Mouse (Mus musculus) midbrain, embryonic 15.5 days (tissue): ENCODE results near the gene Adra2c. TPM values are rescaled to one million over a fixed set of nuclear protein-coding genes. Genes with fewer than 3 reads are reported as not detected.

Experiments
- ATAC-seq: fragments of 200-750 bp; cut with Nextera tagmentation; replicated peaks from 2 replicates; pipeline ENCODE4 v1.8.0; 2017; ENCODE audit warnings: moderate TSS enrichment
- H3K27ac ChIP-seq: fragments of 300-500 bp; sonication (generic); 2 replicates; pipeline ENCODE4 v1.5.1; 2015; ENCODE audit warnings: mild to moderate bottlenecking, inconsistent platforms
- H3K27me3 ChIP-seq: fragments of 300-500 bp; sonication (generic); replicated peaks from 2 replicates; pipeline ENCODE4 v1.6.1; 2015; ENCODE audit warnings: inconsistent platforms
- H3K36me3 ChIP-seq: fragments of 300-500 bp; sonication (generic); replicated peaks from 2 replicates; pipeline ENCODE4 v1.6.1; 2015; ENCODE audit warnings: inconsistent platforms
- H3K4me1 ChIP-seq: fragments of 300-500 bp; sonication (generic); 2 replicates; pipeline ENCODE4 v1.6.1; 2015; ENCODE audit warnings: inconsistent platforms
- H3K4me2 ChIP-seq: fragments of 300-500 bp; sonication (generic); 2 replicates; pipeline ENCODE4 v1.6.1; 2015; ENCODE audit warnings: inconsistent platforms, mild to moderate bottlenecking, moderate library complexity
- H3K4me3 ChIP-seq: fragments of 300-500 bp; sonication (generic); 2 replicates; pipeline ENCODE4 v1.5.1; 2015; ENCODE audit warnings: mild to moderate bottlenecking, inconsistent platforms
- H3K9ac ChIP-seq: fragments of 300-500 bp; sonication (generic); 2 replicates; pipeline ENCODE4 v1.6.1; 2015; ENCODE audit warnings: mild to moderate bottlenecking, inconsistent platforms
- H3K9me3 ChIP-seq: fragments of 300-500 bp; sonication (generic); 2 replicates; pipeline ENCODE4 v1.6.1; 2016; ENCODE audit warnings: inconsistent platforms
- WGBS: fragments of 180-500 bp; shearing (Covaris S2); methylation state at CpG from one replicate; pipeline ENCODE4 v1.1.7; 2015; ENCODE audit warnings: mixed read lengths; 5-methylcytosine and 5-hydroxymethylcytosine counted together
- polyA plus RNA-seq: library from polyadenylated mRNA; unstranded; fragments of >200 nt; fragmentation: Nextera tagmentation; extraction: Ambion mirVana; gene quantifications from 2 replicates; pipeline ENCODE4 v1.2.1, GENCODE M21; 2015

Adra2c gene
- 0.32 and 0.86 TPM in 2 replicates for polyA plus RNA-seq

DNA sequence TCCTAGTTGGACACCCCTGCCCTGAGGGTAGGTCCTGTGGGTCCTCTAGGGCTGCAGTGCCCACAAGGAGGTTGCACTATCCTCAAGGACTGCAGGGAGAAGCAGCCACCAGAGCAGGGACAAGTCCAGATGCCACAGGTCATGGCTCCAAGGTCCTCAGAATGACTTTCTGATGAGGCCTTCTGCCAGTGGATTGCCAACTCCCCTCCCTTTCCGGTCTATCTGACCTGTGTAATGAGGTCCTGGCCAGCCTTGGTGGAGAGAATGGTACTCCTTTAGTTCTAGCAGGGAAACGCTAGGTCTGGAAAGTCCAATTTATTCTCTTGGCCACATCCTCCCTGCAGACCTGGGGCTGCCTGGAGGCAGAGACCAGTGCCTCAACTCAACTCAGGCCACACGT lies at the start of gene Adra2c:
Gene Adra2c (plus strand): TSS at position 301 of the 400 bp plus-strand sequence.
- ATAC-seq, result no peak
- peaks cover 73% of the 10 kb centered on the region for H3K27me3 ChIP-seq
- H3K4me2 ChIP-seq, result peak within 1 kb of the TSS; percentile 91
- H3K4me1 ChIP-seq, result peaks cover 27% of the 10 kb centered on the region
- peak within 1 kb of the TSS; percentile 38 for H3K9ac ChIP-seq
- H3K9me3 ChIP-seq, result no peaks in the 10 kb centered on the region
- H3K36me3 ChIP-seq, result no peaks in the 10 kb centered on the region
- 48% methylated on average over 3 of the region's 3 CpGs for WGBS
- peak within 1 kb of the TSS; percentile 50 for H3K4me3 ChIP-seq
- no peak within 1 kb of the TSS for H3K27ac ChIP-seq

GRCm38 (mm10) chr5:35233142-35233541 lies 45.0 kb upstream of the Adra2c start:
- no peak overlapping the region for H3K9ac ChIP-seq
- H3K36me3 ChIP-seq, result no peaks in the 10 kb centered on the region
- no peak overlapping the region for H3K4me2 ChIP-seq
- H3K4me1 ChIP-seq, result no peaks in the 10 kb centered on the region
- no peaks in the 10 kb centered on the region for H3K9me3 ChIP-seq
- no peak overlapping the region for H3K27ac ChIP-seq
- WGBS, result 80% methylated on average over 4 of the region's 4 CpGs
- H3K4me3 ChIP-seq, result no peak overlapping the region
- ATAC-seq, result no peak
- H3K27me3 ChIP-seq, result no peaks in the 10 kb centered on the region

DNA sequence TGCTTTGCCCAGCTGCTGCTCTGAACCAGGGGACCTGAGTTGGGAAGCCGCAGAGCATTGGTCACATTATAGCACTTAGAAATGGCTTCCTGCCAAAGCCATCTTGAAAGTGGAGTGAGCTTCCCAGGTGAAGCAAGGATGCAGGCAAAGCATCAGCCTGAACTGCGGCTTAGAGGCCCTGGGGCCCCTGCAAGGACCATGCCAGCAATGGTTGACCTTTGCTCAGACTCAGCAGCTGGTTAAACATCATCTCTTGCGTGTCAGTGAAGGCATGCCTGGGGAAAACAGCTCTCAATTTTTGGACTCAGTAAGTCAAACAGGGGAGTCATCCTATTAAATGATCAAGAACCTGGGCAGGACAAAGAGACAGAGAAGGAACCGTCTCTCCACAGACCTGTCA lies 40.4 kb upstream of the Adra2c start:
- H3K27ac ChIP-seq, result no peak overlapping the region
- H3K4me1 ChIP-seq, result no peaks in the 10 kb centered on the region
- ATAC-seq, result no peak
- H3K9ac ChIP-seq, result no peak overlapping the region
- no peak overlapping the region for H3K4me2 ChIP-seq
- no peaks in the 10 kb centered on the region for H3K36me3 ChIP-seq
- 70% methylated on average over 4 of the region's 4 CpGs for WGBS
- peaks cover 5% of the 10 kb centered on the region; the same call in 1 of the 2 replicates for H3K9me3 ChIP-seq
- no peak overlapping the region for H3K4me3 ChIP-seq
- no peaks in the 10 kb centered on the region for H3K27me3 ChIP-seq

- Histone ChIP-seq H3K4me1 (no peaks in the 10 kb centered on the region), H3K27me3 (no peaks in the 10 kb centered on the region), H3K4me2 (no peak overlapping the region), H3K27ac (no peak overlapping the region), H3K4me3 (no peak overlapping the region), H3K36me3 (no peaks in the 10 kb centered on the region), H3K9ac (no peak overlapping the region), H3K9me3 (peaks cover 5% of the 10 kb centered on the region; the same call in 1 of the 2 replicates)
- 85% methylated on average over 2 of the region's 2 CpGs for WGBS
- ATAC-seq, result no peak
Measured at GRCm38 (mm10) chr5:35238627-35239026, 39.5 kb upstream of the Adra2c start.

DNA sequence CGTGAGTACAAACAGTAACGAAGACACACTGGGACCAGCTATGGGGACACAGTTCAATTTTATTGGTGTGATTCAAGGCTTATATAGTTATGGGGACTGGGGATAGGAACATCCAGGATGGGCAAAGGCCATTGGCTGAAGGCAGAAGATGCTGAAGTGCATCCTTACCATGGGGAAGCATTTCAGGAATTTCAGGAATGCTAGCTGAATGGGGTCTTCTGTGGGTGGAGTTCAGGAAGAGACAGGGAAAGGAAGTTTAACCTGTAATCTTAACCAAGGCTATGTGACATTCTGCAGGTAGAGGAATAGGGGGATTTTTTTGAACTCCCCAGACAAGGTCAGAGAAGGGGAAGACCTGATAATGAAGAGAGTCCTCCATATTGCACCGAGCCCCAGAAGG lies 36.6 kb upstream of the Adra2c start:
- Histone ChIP-seq H3K36me3 (no peaks in the 10 kb centered on the region), H3K4me2 (no peak overlapping the region), H3K9ac (no peak overlapping the region), H3K27me3 (no peaks in the 10 kb centered on the region), H3K27ac (no peak overlapping the region), H3K4me1 (peaks cover 11% of the 10 kb centered on the region), H3K4me3 (no peak overlapping the region), H3K9me3 (peaks cover 5% of the 10 kb centered on the region; the same call in 1 of the 2 replicates)
- no peak for ATAC-seq
- WGBS, result 86% methylated on average over 3 of the region's 3 CpGs

- Histone ChIP-seq H3K4me1 (peaks cover 11% of the 10 kb centered on the region), H3K9me3 (peaks cover 5% of the 10 kb centered on the region; the same call in 1 of the 2 replicates), H3K4me2 (no peak overlapping the region), H3K36me3 (no peaks in the 10 kb centered on the region), H3K27ac (no peak overlapping the region), H3K27me3 (no peaks in the 10 kb centered on the region), H3K4me3 (no peak overlapping the region), H3K9ac (no peak overlapping the region)
- ATAC-seq, result no peak
- 11% methylated on average over 1 of the region's 1 CpGs for WGBS
Measured at GRCm38 (mm10) chr5:35244204-35244603, 33.9 kb upstream of the Adra2c start.

GRCm38 (mm10) chr5:35245555-35246273 lies 32.4 kb upstream of the Adra2c start:
- no peak overlapping the region for H3K27ac ChIP-seq
- peaks cover 5% of the 10 kb centered on the region; the same call in 1 of the 2 replicates for H3K9me3 ChIP-seq
- H3K4me3 ChIP-seq, result no peak overlapping the region
- H3K36me3 ChIP-seq, result no peaks in the 10 kb centered on the region
- H3K9ac ChIP-seq, result no peak overlapping the region
- 41% methylated on average over 11 of the region's 11 CpGs for WGBS
- peak; percentile 75; the same call in 1 of the 2 replicates for ATAC-seq
- H3K27me3 ChIP-seq, result no peaks in the 10 kb centered on the region
- H3K4me1 ChIP-seq, result peaks cover 11% of the 10 kb centered on the region
- H3K4me2 ChIP-seq, result no peak overlapping the region

DNA sequence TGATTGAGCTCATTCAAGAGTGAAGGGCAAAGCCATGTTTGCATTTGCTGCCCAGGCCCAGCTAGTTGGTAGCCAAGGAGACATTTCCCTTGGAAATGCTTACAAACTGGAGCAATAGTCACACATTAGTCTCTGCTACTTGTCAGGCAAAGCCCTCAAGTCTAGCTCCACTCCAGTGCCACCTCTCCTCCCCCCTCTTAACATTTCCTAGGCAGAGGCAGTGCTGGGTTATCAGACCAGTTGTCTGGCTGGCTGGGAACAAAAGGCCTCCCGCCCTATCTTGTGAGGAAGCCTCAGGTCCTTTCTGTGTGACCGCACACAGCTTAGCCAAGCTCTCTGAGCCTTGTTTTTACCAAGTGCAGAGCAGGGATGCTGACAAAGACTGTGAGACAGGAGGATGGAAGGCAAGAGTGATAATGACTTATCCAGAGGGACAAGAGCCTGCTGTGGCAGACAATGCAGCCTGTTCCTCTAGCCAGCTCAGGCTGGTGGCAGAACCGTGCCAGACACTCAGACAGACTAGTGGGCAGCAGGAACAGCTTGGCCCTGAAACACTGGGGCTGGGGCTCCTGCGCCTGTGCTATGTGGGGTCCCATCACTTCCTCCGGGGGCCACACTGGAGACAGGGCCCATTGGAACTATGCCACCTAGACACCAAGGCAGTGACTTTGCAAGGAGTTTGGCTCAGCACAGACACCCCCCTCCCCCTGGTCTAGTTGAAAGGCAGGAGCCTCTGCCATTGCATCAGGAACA lies 23.0 kb upstream of the Adra2c start:
- Histone ChIP-seq H3K9ac (no peak overlapping the region), H3K4me1 (no peaks in the 10 kb centered on the region), H3K9me3 (no peaks in the 10 kb centered on the region), H3K36me3 (no peaks in the 10 kb centered on the region), H3K27ac (no peak overlapping the region), H3K4me2 (no peak overlapping the region), H3K27me3 (no peaks in the 10 kb centered on the region), H3K4me3 (no peak overlapping the region)
- ATAC-seq, result no peak; the same call in 1 of the 2 replicates
- 39% methylated on average over 5 of the region's 5 CpGs for WGBS

DNA sequence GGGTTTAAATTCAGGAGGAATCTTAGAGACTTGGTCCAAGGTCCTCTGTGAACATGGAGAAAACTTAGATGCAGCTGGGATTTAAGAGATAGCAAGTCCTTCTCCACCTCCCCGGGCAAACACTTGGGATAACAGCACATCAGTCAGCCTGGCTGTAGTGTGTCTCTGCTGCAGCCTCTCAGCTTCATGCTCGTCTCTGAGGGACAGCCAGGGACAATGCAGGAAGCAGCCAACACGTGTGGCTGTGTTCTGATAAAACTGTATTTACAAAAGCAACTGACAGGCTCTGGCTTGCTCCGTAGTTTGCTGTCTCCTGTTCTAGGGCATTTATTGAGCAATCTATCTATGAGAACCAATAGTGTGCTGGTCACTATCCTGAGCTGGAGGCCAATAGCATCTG lies 14.4 kb upstream of the Adra2c start:
- ATAC-seq, result no peak
- Histone ChIP-seq H3K4me3 (no peak overlapping the region), H3K9me3 (no peaks in the 10 kb centered on the region), H3K27me3 (no peaks in the 10 kb centered on the region), H3K27ac (no peak overlapping the region), H3K36me3 (no peaks in the 10 kb centered on the region), H3K4me2 (no peak overlapping the region), H3K9ac (no peak overlapping the region), H3K4me1 (peaks cover 13% of the 10 kb centered on the region)
- 65% methylated on average over 4 of the region's 4 CpGs for WGBS

- Histone ChIP-seq H3K27ac (peak overlapping the region; percentile 56), H3K4me2 (no peak overlapping the region), H3K4me3 (no peak overlapping the region), H3K9ac (no peak overlapping the region), H3K36me3 (no peaks in the 10 kb centered on the region), H3K9me3 (no peaks in the 10 kb centered on the region), H3K4me1 (peaks cover 13% of the 10 kb centered on the region), H3K27me3 (no peaks in the 10 kb centered on the region)
- WGBS, result 19% methylated on average over 7 of the region's 7 CpGs
- peak; percentile 92 for ATAC-seq
Measured at GRCm38 (mm10) chr5:35267486-35267885, 10.6 kb upstream of the Adra2c start.

GRCm38 (mm10) chr5:35275356-35275755 lies 2.8 kb upstream of the Adra2c start:
- Histone ChIP-seq H3K36me3 (no peaks in the 10 kb centered on the region), H3K9me3 (no peaks in the 10 kb centered on the region), H3K27me3 (peaks cover 48% of the 10 kb centered on the region), H3K4me1 (peaks cover 23% of the 10 kb centered on the region), H3K9ac (no peak overlapping the region), H3K4me3 (no peak overlapping the region), H3K27ac (no peak overlapping the region), H3K4me2 (no peak overlapping the region)
- WGBS, result 66% methylated on average over 11 of the region's 11 CpGs
- no peak for ATAC-seq

- Histone ChIP-seq H3K9me3 (no peaks in the 10 kb centered on the region), H3K9ac (peak overlapping the region; percentile 38), H3K27me3 (peaks cover 75% of the 10 kb centered on the region), H3K4me1 (peaks cover 27% of the 10 kb centered on the region), H3K36me3 (no peaks in the 10 kb centered on the region), H3K27ac (no peak overlapping the region), H3K4me2 (peak overlapping the region; percentile 91), H3K4me3 (peak overlapping the region; percentile 50)
- ATAC-seq, result peak; percentile 48
- WGBS, result under 1% methylated on average over 104 of the region's 118 CpGs
Measured at GRCm38 (mm10) chr5:35278741-35279695, 899 bp downstream of the Adra2c start.
